Mouse (Mus musculus): ENCODE data around the gene Fbxo10.

DNA sequence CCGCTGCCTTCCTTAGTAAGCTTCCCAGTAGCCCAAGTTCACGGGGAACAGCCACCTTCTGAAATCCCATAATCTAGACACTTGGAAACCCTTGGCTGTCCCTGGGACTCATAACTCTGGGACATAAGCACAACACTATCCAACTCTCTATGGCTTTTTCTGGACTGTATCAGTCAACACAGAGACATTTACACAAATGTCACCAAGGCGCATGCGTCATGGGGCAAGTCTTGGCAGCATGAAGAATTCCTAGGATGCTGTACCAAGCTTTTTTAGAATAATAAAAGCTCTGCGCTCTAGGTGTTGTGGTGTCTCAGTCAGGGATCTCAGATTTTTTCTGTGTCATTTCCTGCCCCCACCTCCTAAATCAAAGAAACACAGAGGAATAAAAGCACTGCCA is 37.7 kb downstream of the Fbxo10 start:
- no peak for TF ChIP-seq CTCF (IDR thresholded peaks at IDR 0.05)
- TF ChIP-seq POLR2A (IDR thresholded peaks at IDR 0.05; ENCODE audit: insufficient read depth, low read depth, low read length): no peak
- TF ChIP-seq EP300 (IDR thresholded peaks at IDR 0.05; ENCODE audit: insufficient read depth, low read depth, low read length): no peak
